Mouse (Mus musculus) heart, embryonic 12.5 days (tissue): ENCODE data around the gene Slc25a47. TPM values are rescaled to one million over a fixed set of nuclear protein-coding genes. Genes with fewer than 3 reads are reported as not detected.
"Not testable (repeated sequence)": the region's sequence is repeated elsewhere in the genome, so short reads cannot be mapped to it uniquely, and the experiment has no call there.

ENCODE experiments used
- ATAC-seq: fragments of 200-750 bp; cut with Nextera tagmentation; 2 replicates; pipeline ENCODE4 v1.8.0; 2017; ENCODE audit warnings: moderate TSS enrichment, moderate library complexity; ENCODE audit not compliant: insufficient number of reproducible peaks, low FRiP score
- H3K27ac ChIP-seq: fragments of 300-500 bp; sonication (generic); 2 replicates; pipeline ENCODE4 v1.5.1; 2016; ENCODE audit warnings: mild to moderate bottlenecking, moderate library complexity; ENCODE audit not compliant: poor library complexity, severe bottlenecking
- H3K27me3 ChIP-seq: fragments of 300-500 bp; sonication (generic); replicated peaks from 2 replicates; pipeline ENCODE4 v1.6.1; 2016; ENCODE audit warnings: mild to moderate bottlenecking, moderate library complexity
- H3K36me3 ChIP-seq: fragments of 300-500 bp; sonication (generic); 2 replicates; pipeline ENCODE4 v1.6.1; 2016; ENCODE audit warnings: mild to moderate bottlenecking, moderate library complexity
- H3K4me1 ChIP-seq: fragments of 300-500 bp; sonication (generic); replicated peaks from 2 replicates; pipeline ENCODE4 v1.6.1; 2016; ENCODE audit warnings: mild to moderate bottlenecking
- H3K4me2 ChIP-seq: fragments of 300-500 bp; sonication (generic); 2 replicates; pipeline ENCODE4 v1.6.1; 2016; ENCODE audit warnings: mild to moderate bottlenecking, moderate library complexity
- H3K4me3 ChIP-seq: fragments of 300-500 bp; sonication (generic); 2 replicates; pipeline ENCODE4 v1.5.1; 2016; ENCODE audit warnings: mild to moderate bottlenecking
- H3K9ac ChIP-seq: fragments of 300-500 bp; sonication (generic); 2 replicates; pipeline ENCODE4 v1.6.1; 2016; ENCODE audit warnings: mild to moderate bottlenecking, moderate library complexity
- H3K9me3 ChIP-seq: fragments of 300-500 bp; sonication (generic); replicated peaks from 2 replicates; pipeline ENCODE4 v1.6.1; 2016; ENCODE audit warnings: mild to moderate bottlenecking, moderate library complexity
- WGBS: fragments of 180-500 bp; shearing (Covaris S2); methylation state at CpG from one replicate; pipeline ENCODE4 v1.1.7; 2016; 5-methylcytosine and 5-hydroxymethylcytosine counted together
- polyA plus RNA-seq: library from polyadenylated mRNA; unstranded; fragments of >200 nt; fragmentation: Nextera tagmentation; extraction: Ambion mirVana; gene quantifications from 2 replicates; pipeline ENCODE4 v1.2.1, GENCODE M21; 2016

The Slc25a47 gene
- polyA plus RNA-seq, 1 experiment from 2014 or later = 5.4 TPM

GRCm38 (mm10) chr12:108841181-108841580, 5.3 kb downstream of the Slc25a47 start:
- ATAC-seq = no peak
- peaks cover 24% of the 10 kb centered on the region for H3K4me1 ChIP-seq
- no peak overlapping the region for H3K9ac ChIP-seq
- no peaks in the 10 kb centered on the region for H3K27me3 ChIP-seq
- no peak overlapping the region for H3K4me3 ChIP-seq
- peaks cover 66% of the 10 kb centered on the region for H3K36me3 ChIP-seq
- peaks cover 5% of the 10 kb centered on the region; the same call in 1 of the 2 replicates for H3K9me3 ChIP-seq
- H3K27ac ChIP-seq = no peak overlapping the region
- no peak overlapping the region for H3K4me2 ChIP-seq
- 86% methylated on average over 6 of the region's 6 CpGs for WGBS

GRCm38 (mm10) chr12:108842663-108843062, 6.8 kb downstream of the Slc25a47 start:
- peaks cover 9% of the 10 kb centered on the region for H3K4me1 ChIP-seq
- H3K27me3 ChIP-seq = no peaks in the 10 kb centered on the region
- 85% methylated on average over 7 of the region's 7 CpGs for WGBS
- H3K9ac ChIP-seq = no peak overlapping the region
- peaks cover 12% of the 10 kb centered on the region for H3K9me3 ChIP-seq
- no peak overlapping the region for H3K4me2 ChIP-seq
- no peak overlapping the region for H3K27ac ChIP-seq
- H3K36me3 ChIP-seq = peaks cover 73% of the 10 kb centered on the region
- no peak for ATAC-seq
- H3K4me3 ChIP-seq = no peak overlapping the region

GRCm38 (mm10) chr12:108848033-108848432, 12.2 kb downstream of the Slc25a47 start:
- ATAC-seq, H3K4me3 ChIP-seq, H3K4me1 ChIP-seq, H3K27me3 ChIP-seq, H3K27ac ChIP-seq, H3K4me2 ChIP-seq, H3K9ac ChIP-seq: not testable (repeated sequence)
- Histone ChIP-seq H3K9me3 (peaks cover 12% of the 10 kb centered on the region), H3K36me3 (peaks cover 36% of the 10 kb centered on the region)
- WGBS = 89% methylated on average over 3 of the region's 3 CpGs

- H3K4me1 ChIP-seq = no peaks in the 10 kb centered on the region
- H3K27me3 ChIP-seq = no peaks in the 10 kb centered on the region
- no peak for ATAC-seq
Observed at GRCm38 (mm10) chr12:108849488-108850022, 13.7 kb downstream of the Slc25a47 start.

GRCm38 (mm10) chr12:108850129-108850528, 14.3 kb downstream of the Slc25a47 start:
- Histone ChIP-seq H3K4me3 (no peak overlapping the region), H3K36me3 (peaks cover 18% of the 10 kb centered on the region), H3K9ac (no peak overlapping the region), H3K4me2 (no peak overlapping the region), H3K27me3 (no peaks in the 10 kb centered on the region), H3K9me3 (peaks cover 7% of the 10 kb centered on the region; the same call in 1 of the 2 replicates), H3K27ac (no peak overlapping the region), H3K4me1 (no peaks in the 10 kb centered on the region)
- ATAC-seq = no peak
- WGBS = 67% methylated on average over 8 of the region's 8 CpGs

More at GRCm38 (mm10) chr12:108849488-108850022, 13.7 kb downstream of the Slc25a47 start:
- Histone ChIP-seq H3K9ac (no peak overlapping the region), H3K4me2 (no peak overlapping the region), H3K27ac (no peak overlapping the region), H3K4me3 (no peak overlapping the region), H3K9me3 (peaks cover 7% of the 10 kb centered on the region; the same call in 1 of the 2 replicates), H3K36me3 (peaks cover 24% of the 10 kb centered on the region)
- 79% methylated on average over 4 of the region's 4 CpGs for WGBS

- peaks cover 7% of the 10 kb centered on the region; the same call in 1 of the 2 replicates for H3K9me3 ChIP-seq
Observed at GRCm38 (mm10) chr12:108850886-108851285, 15.0 kb downstream of the Slc25a47 start.

GRCm38 (mm10) chr12:108852822-108853221, 17.0 kb downstream of the Slc25a47 start:
- WGBS = 87% methylated on average over 8 of the region's 8 CpGs
- no peaks in the 10 kb centered on the region for H3K27me3 ChIP-seq

More at GRCm38 (mm10) chr12:108850886-108851285, 15.0 kb downstream of the Slc25a47 start:
- Histone ChIP-seq H3K4me2 (no peak overlapping the region), H3K27me3 (no peaks in the 10 kb centered on the region), H3K36me3 (peaks cover 11% of the 10 kb centered on the region; the same call in 1 of the 2 replicates), H3K4me3 (no peak overlapping the region), H3K4me1 (no peaks in the 10 kb centered on the region), H3K27ac (no peak overlapping the region), H3K9ac (no peak overlapping the region)
- ATAC-seq = no peak
- 86% methylated on average over 8 of the region's 8 CpGs for WGBS

GRCm38 (mm10) chr12:108855081-108855480, 19.2 kb downstream of the Slc25a47 start:
- Histone ChIP-seq H3K4me3 (no peak overlapping the region), H3K9ac (no peak overlapping the region), H3K27ac (no peak overlapping the region), H3K4me1 (no peaks in the 10 kb centered on the region), H3K27me3 (no peaks in the 10 kb centered on the region), H3K4me2 (no peak overlapping the region), H3K36me3 (peaks cover 11% of the 10 kb centered on the region), H3K9me3 (no peaks in the 10 kb centered on the region)
- WGBS = 86% methylated on average over 10 of the region's 10 CpGs
- no peak for ATAC-seq

More at GRCm38 (mm10) chr12:108852822-108853221, 17.0 kb downstream of the Slc25a47 start:
- Histone ChIP-seq H3K4me2 (no peak overlapping the region), H3K4me1 (no peaks in the 10 kb centered on the region), H3K9me3 (no peaks in the 10 kb centered on the region), H3K27ac (no peak overlapping the region), H3K9ac (no peak overlapping the region), H3K4me3 (no peak overlapping the region), H3K36me3 (peaks cover 3% of the 10 kb centered on the region; the same call in 1 of the 2 replicates)
- ATAC-seq = no peak

- Histone ChIP-seq H3K9ac (no peak overlapping the region), H3K9me3 (no peaks in the 10 kb centered on the region), H3K4me1 (no peaks in the 10 kb centered on the region), H3K4me2 (no peak overlapping the region), H3K36me3 (peaks cover 22% of the 10 kb centered on the region), H3K27me3 (no peaks in the 10 kb centered on the region), H3K27ac (no peak overlapping the region), H3K4me3 (no peak overlapping the region)
- ATAC-seq = no peak
- WGBS = 87% methylated on average over 8 of the region's 8 CpGs
Observed at GRCm38 (mm10) chr12:108856186-108856585, 20.3 kb downstream of the Slc25a47 start.

- WGBS = 86% methylated on average over 7 of the region's 7 CpGs
- Histone ChIP-seq H3K27me3 (no peaks in the 10 kb centered on the region), H3K36me3 (peaks cover 31% of the 10 kb centered on the region), H3K4me2 (no peak overlapping the region), H3K9me3 (no peaks in the 10 kb centered on the region), H3K4me1 (no peaks in the 10 kb centered on the region), H3K9ac (no peak overlapping the region), H3K27ac (no peak overlapping the region), H3K4me3 (no peak overlapping the region)
- ATAC-seq = no peak
Observed at GRCm38 (mm10) chr12:108857109-108857508, 21.3 kb downstream of the Slc25a47 start.

- 77% methylated on average over 7 of the region's 7 CpGs for WGBS
- Histone ChIP-seq H3K4me2 (no peak overlapping the region), H3K27me3 (no peaks in the 10 kb centered on the region), H3K9me3 (no peaks in the 10 kb centered on the region), H3K36me3 (peaks cover 37% of the 10 kb centered on the region), H3K27ac (no peak overlapping the region), H3K9ac (no peak overlapping the region), H3K4me1 (no peaks in the 10 kb centered on the region), H3K4me3 (no peak overlapping the region)
- ATAC-seq = no peak
Observed at GRCm38 (mm10) chr12:108857589-108858184, 21.8 kb downstream of the Slc25a47 start.
